Mouse (Mus musculus) thymus, adult 2 months (tissue): ENCODE results near the gene Nkx2-2.

Experiments
- CTCF ChIP-seq: fragments of 200-500 bp; IDR thresholded peaks from 2 replicates; pipeline ENCODE4 v1.5.1; 2012; ENCODE audit warnings: mild to moderate bottlenecking, control low read depth, low read length, moderate library complexity, borderline replicate concordance; ENCODE audit not compliant: control insufficient read depth, poor library complexity, insufficient read depth; ENCODE audit errors: extremely low read depth
- POLR2A ChIP-seq: fragments of 200-500 bp; IDR thresholded peaks from 2 replicates; pipeline ENCODE4 v1.6.1; 2012; ENCODE audit warnings: mild to moderate bottlenecking, low read length, control low read depth, moderate library complexity; ENCODE audit not compliant: control insufficient read depth, poor library complexity, insufficient read depth; ENCODE audit errors: extremely low read depth

GRCm38 (mm10) chr2:147181304-147181665 is 12.8 kb downstream of the Nkx2-2 start:
- TF ChIP-seq POLR2A (no peak), CTCF (no peak)
